Mouse (Mus musculus): ENCODE measurements around the gene Cntn4.

- TF ChIP-seq POLR2A (IDR thresholded peaks at IDR 0.05; ENCODE audit: borderline replicate concordance, extremely low read depth, low read depth, low read length): no peak
- TF ChIP-seq CTCF (IDR thresholded peaks at IDR 0.05; ENCODE audit: insufficient read depth, low read length): no peak
Measured at GRCm38 (mm10) chr6:106332933-106333332, 655.5 kb downstream of the Cntn4 start.
